In the genomic region with DNA sequence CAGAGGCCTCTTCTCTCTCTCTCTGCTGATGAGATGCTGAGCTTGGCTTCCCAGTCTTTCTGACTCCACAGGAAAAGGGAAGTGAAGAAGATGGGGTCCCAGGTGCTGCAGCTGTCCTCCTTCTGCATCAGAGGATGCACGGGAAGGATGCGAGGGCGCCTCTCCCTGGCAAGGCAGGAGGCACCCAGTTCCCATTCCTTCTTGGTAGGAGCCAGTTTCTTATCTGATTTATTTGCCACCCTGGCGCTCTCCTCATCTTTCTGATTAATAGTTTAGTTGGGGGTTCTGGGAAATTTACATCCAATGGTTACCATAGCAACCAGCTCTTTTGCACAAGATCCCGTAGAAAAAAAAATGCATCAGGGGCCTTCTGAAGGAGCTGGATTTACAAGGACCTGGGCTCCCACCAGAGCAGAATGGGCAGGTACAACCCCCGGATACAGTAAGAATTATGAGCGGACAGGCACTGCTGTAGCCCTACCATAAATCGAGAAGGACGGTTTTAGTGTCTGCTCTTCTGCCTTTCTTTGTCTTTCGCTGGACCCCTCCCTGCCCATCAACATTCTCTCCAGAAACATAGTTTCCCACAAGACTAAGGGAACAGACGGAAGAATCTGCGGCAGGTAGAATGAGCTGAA, we compare ENCODE assay signal across 18 mouse cellular contexts.
DNase-seq lines count a peak whose midpoint lies in the region; ATAC-seq and TF ChIP-seq lines count a peak whose summit lies in the region.
"Had no signal": no experiment of that assay in that cellular context is flagged by ENCODE, and none has a peak within 500 bp of the region (broad histone marks: within the 10 kb centered on the region; RNA-seq: fewer than 3 reads in every experiment).

No protein-coding gene starts in this region.

- H3K9me3 ChIP-seq in forebrain, embryonic 13.5 days (replicated peaks) = peaks cover 6% of the 10 kb centered on the region; the same call in 1 of the 2 replicates
- no peaks in the 10 kb centered on the region for H3K9me3 ChIP-seq in forebrain, embryonic 11.5 days (ENCODE audit: control insufficient read depth, low read length)
- no peaks in the 10 kb centered on the region; the same call in 1 of the 2 replicates for H3K9me3 ChIP-seq in midbrain, embryonic 14.5 days (ENCODE audit: control insufficient read depth, low read length)
- H3K9me3 ChIP-seq in midbrain, embryonic 10.5 days (replicated peaks) = peaks cover 9% of the 10 kb centered on the region
- H3K9me3 ChIP-seq in hindbrain, postnatal 0 days (ENCODE audit: low read length) = no peaks in the 10 kb centered on the region
- H3K9me3 ChIP-seq in neural tube, embryonic 15.5 days (replicated peaks) = no peaks in the 10 kb centered on the region
- H3K9me3 ChIP-seq: embryonic facial prominence, embryonic 12.5 days; kidney, embryonic 15.5 days; limb, embryonic 15.5 days had no signal

- no peaks in the 10 kb centered on the region for H3K27me3 ChIP-seq in forebrain, embryonic 13.5 days
- H3K27me3 ChIP-seq in forebrain, embryonic 11.5 days (ENCODE audit: control insufficient read depth, insufficient read depth, low read length) = no peaks in the 10 kb centered on the region
- H3K27me3 ChIP-seq in midbrain, embryonic 14.5 days (ENCODE audit: control insufficient read depth, insufficient read depth, low read length) = no peaks in the 10 kb centered on the region
- H3K27me3 ChIP-seq in midbrain, embryonic 10.5 days (ENCODE audit: low read depth, poor library complexity, severe bottlenecking) = peaks cover 5% of the 10 kb centered on the region; the same call in 1 of the 2 replicates
- no peaks in the 10 kb centered on the region for H3K27me3 ChIP-seq in hindbrain, postnatal 0 days (ENCODE audit: insufficient read depth, low read length)
- no peaks in the 10 kb centered on the region; the same call in 1 of the 2 replicates for H3K27me3 ChIP-seq in neural tube, embryonic 15.5 days (replicated peaks)
- H3K27me3 ChIP-seq: embryonic facial prominence, embryonic 12.5 days; limb, embryonic 15.5 days had no signal

- peaks cover 26% of the 10 kb centered on the region for H3K4me1 ChIP-seq in forebrain, embryonic 13.5 days
- H3K4me1 ChIP-seq in forebrain, embryonic 11.5 days (replicated peaks; ENCODE audit: control insufficient read depth, insufficient read depth, low read length) = 0 out of 2 replicates have a peak, but pooled peaks cover 2% of the 10 kb centered on the region
- peaks cover 14% of the 10 kb centered on the region for H3K4me1 ChIP-seq in midbrain, embryonic 14.5 days (ENCODE audit: control insufficient read depth, insufficient read depth, low read length)
- H3K4me1 ChIP-seq in midbrain, embryonic 10.5 days = peaks cover 32% of the 10 kb centered on the region
- 0 out of 2 replicates have a peak, but pooled peaks cover 3% of the 10 kb centered on the region for H3K4me1 ChIP-seq in hindbrain, postnatal 0 days (ENCODE audit: insufficient read depth, low read length)
- peaks cover 37% of the 10 kb centered on the region for H3K4me1 ChIP-seq in neural tube, embryonic 15.5 days

- H3K27ac ChIP-seq in forebrain, embryonic 13.5 days = peak overlapping the region; percentile 49
- H3K27ac ChIP-seq in forebrain, embryonic 11.5 days (ENCODE audit: low read depth, low read length) = no peak overlapping the region
- peak overlapping the region; percentile 75 for H3K27ac ChIP-seq in midbrain, embryonic 14.5 days (replicated peaks; ENCODE audit: low read depth, low read length)
- H3K27ac ChIP-seq in midbrain, embryonic 10.5 days (replicated peaks) = no peak overlapping the region
- H3K27ac ChIP-seq in hindbrain, postnatal 0 days = peak overlapping the region; percentile 38
- peak overlapping the region; percentile 80 for H3K27ac ChIP-seq in neural tube, embryonic 15.5 days (replicated peaks)
- H3K27ac ChIP-seq: embryonic facial prominence, embryonic 12.5 days; kidney, embryonic 15.5 days; limb, embryonic 15.5 days; midbrain, embryonic 12.5 days had no signal

- no peaks in the 10 kb centered on the region for H3K36me3 ChIP-seq in forebrain, embryonic 13.5 days (ENCODE audit: poor library complexity, severe bottlenecking)
- no peaks in the 10 kb centered on the region for H3K36me3 ChIP-seq in forebrain, embryonic 11.5 days (ENCODE audit: control insufficient read depth, insufficient read depth, low read length)
- no peaks in the 10 kb centered on the region for H3K36me3 ChIP-seq in midbrain, embryonic 14.5 days (ENCODE audit: control insufficient read depth, insufficient read depth, low read length)
- H3K36me3 ChIP-seq in midbrain, embryonic 10.5 days = no peaks in the 10 kb centered on the region
- no peaks in the 10 kb centered on the region for H3K36me3 ChIP-seq in hindbrain, postnatal 0 days (ENCODE audit: insufficient read depth, low read length)
- no peaks in the 10 kb centered on the region for H3K36me3 ChIP-seq in neural tube, embryonic 15.5 days
- H3K36me3 ChIP-seq: embryonic facial prominence, embryonic 12.5 days; kidney, embryonic 15.5 days; limb, embryonic 15.5 days; midbrain, embryonic 12.5 days had no signal

- no peak overlapping the region for H3K9ac ChIP-seq in forebrain, embryonic 13.5 days
- no peak overlapping the region for H3K9ac ChIP-seq in forebrain, embryonic 11.5 days (ENCODE audit: low read length)
- no peak overlapping the region for H3K9ac ChIP-seq in midbrain, embryonic 14.5 days (replicated peaks; ENCODE audit: low read length)
- no peak overlapping the region for H3K9ac ChIP-seq in hindbrain, postnatal 0 days (replicated peaks; ENCODE audit: low read length)
- H3K9ac ChIP-seq in neural tube, embryonic 15.5 days (replicated peaks) = no peak overlapping the region
- H3K9ac ChIP-seq: embryonic facial prominence, embryonic 12.5 days; kidney, embryonic 15.5 days; limb, embryonic 15.5 days; midbrain, embryonic 12.5 days had no signal

- TF ChIP-seq CTCF in hindbrain, postnatal 0 days (IDR thresholded peaks at IDR 0.05; ENCODE audit: low read depth) = no peak

- WGBS in forebrain, embryonic 13.5 days = 75% methylated on average over 12 of the region's 12 CpGs
- WGBS in forebrain, embryonic 11.5 days = 87% methylated on average over 12 of the region's 12 CpGs
- WGBS in midbrain, embryonic 14.5 days = 70% methylated on average over 12 of the region's 12 CpGs
- 86% methylated on average over 12 of the region's 12 CpGs for WGBS in midbrain, embryonic 10.5 days
- WGBS in hindbrain, postnatal 0 days = 63% methylated on average over 12 of the region's 12 CpGs
- WGBS in neural tube, embryonic 15.5 days = 34% methylated on average over 12 of the region's 12 CpGs

- H3K4me2 ChIP-seq in forebrain, embryonic 13.5 days = no peak overlapping the region; the same call in 1 of the 2 replicates
- no peak overlapping the region for H3K4me2 ChIP-seq in forebrain, embryonic 11.5 days (ENCODE audit: low read depth, low read length, severe bottlenecking)
- H3K4me2 ChIP-seq in midbrain, embryonic 14.5 days (ENCODE audit: low read length) = no peak overlapping the region; the same call in 1 of the 2 replicates
- H3K4me2 ChIP-seq in hindbrain, postnatal 0 days (ENCODE audit: low read depth, low read length) = no peak overlapping the region
- H3K4me2 ChIP-seq in neural tube, embryonic 15.5 days = no peak overlapping the region; the same call in 1 of the 2 replicates
- H3K4me2 ChIP-seq: embryonic facial prominence, embryonic 12.5 days; heart, embryonic 11.5 days; kidney, embryonic 15.5 days; limb, embryonic 15.5 days; midbrain, embryonic 12.5 days had no signal

- DNase-seq in forebrain, embryonic 11.5 days (ENCODE audit: low spot score) = no peak
- DNase-seq in midbrain, embryonic 14.5 days = peak; percentile 82
- DNase-seq in midbrain, embryonic 10.5 days (ENCODE audit: low spot score) = no peak
- peak; percentile 83 for DNase-seq in hindbrain, postnatal 0 days (ENCODE audit: low spot score)
- DNase-seq in cerebellum, adult 18-20 months = no peak
- DNase-seq in heart, postnatal 4 days = no peak
- DNase-seq: cerebellum, adult 2 months; heart, postnatal 14 days; lung, postnatal 14 days; thymus, adult 2 months had no signal

- ATAC-seq in forebrain, embryonic 13.5 days = 0 out of 2 replicates have a peak, but pooled peaks have one; percentile 20
- no peak for ATAC-seq in forebrain, embryonic 11.5 days (replicated peaks; ENCODE audit: low FRiP score)
- no peak for ATAC-seq in midbrain, embryonic 14.5 days (ENCODE audit: low FRiP score, low TSS enrichment)
- 0 out of 2 replicates have a peak, but pooled peaks have one; percentile 48 for ATAC-seq in hindbrain, postnatal 0 days
- peak; percentile 67; the same call in 1 of the 2 replicates for ATAC-seq in neural tube, embryonic 15.5 days (ENCODE audit: low FRiP score)
- ATAC-seq: intestine, embryonic 16.5 days had no signal

- H3K4me3 ChIP-seq in forebrain, embryonic 13.5 days = no peak overlapping the region
- H3K4me3 ChIP-seq in forebrain, embryonic 11.5 days (ENCODE audit: low read depth, low read length) = no peak overlapping the region
- H3K4me3 ChIP-seq in midbrain, embryonic 14.5 days (replicated peaks; ENCODE audit: low read depth, low read length) = no peak overlapping the region
- H3K4me3 ChIP-seq in midbrain, embryonic 10.5 days = no peak overlapping the region
- no peak overlapping the region for H3K4me3 ChIP-seq in hindbrain, postnatal 0 days (ENCODE audit: low read length)
- no peak overlapping the region for H3K4me3 ChIP-seq in neural tube, embryonic 15.5 days (replicated peaks)
- H3K4me3 ChIP-seq: embryonic facial prominence, embryonic 12.5 days; kidney, embryonic 15.5 days; limb, embryonic 15.5 days; midbrain, embryonic 12.5 days had no signal

Comparison
In these comparisons a context has a peak if more than half of its experiments do, and no peak if none do; other contexts are left out.
1. ATAC-seq: peak in forebrain, embryonic 13.5 days (single experiment), hindbrain, postnatal 0 days (single experiment) and neural tube, embryonic 15.5 days (single experiment); none in forebrain, embryonic 11.5 days (single experiment) and midbrain, embryonic 14.5 days (single experiment).
2. H3K27ac ChIP-seq: peak in forebrain, embryonic 13.5 days (single experiment), midbrain, embryonic 14.5 days (single experiment), hindbrain, postnatal 0 days (single experiment) and neural tube, embryonic 15.5 days (single experiment); none in forebrain, embryonic 11.5 days (single experiment) and midbrain, embryonic 10.5 days (single experiment).
3. DNase-seq: peak in midbrain, embryonic 14.5 days (single experiment) and hindbrain, postnatal 0 days (single experiment); none in forebrain, embryonic 11.5 days (single experiment), midbrain, embryonic 10.5 days (single experiment), cerebellum, adult 18-20 months (0 of 2) and heart, postnatal 4 days (single experiment).